Mouse (Mus musculus): Measurements from ENCODE around the gene Tmem131l. TPM values are rescaled to one million over a fixed set of nuclear protein-coding genes. Genes with fewer than 3 reads are reported as not detected.

Gene Tmem131l
- polyA plus RNA-seq, 1 experiment from 2014 or later: 87.7 TPM

GRCm38 (mm10) chr3:84075516-84075915 is 35.5 kb upstream of the Tmem131l start:
- H3K36me3 ChIP-seq (ENCODE audit: control insufficient read depth, insufficient read depth, low read length): no peaks in the 10 kb centered on the region
- H3K27ac ChIP-seq (ENCODE audit: low read depth, low read length): no peak overlapping the region
- no peak overlapping the region for H3K9ac ChIP-seq (ENCODE audit: low read length)
- no peaks in the 10 kb centered on the region for H3K27me3 ChIP-seq (ENCODE audit: control insufficient read depth, insufficient read depth, low read length)
- H3K4me3 ChIP-seq (ENCODE audit: low read depth, low read length): no peak overlapping the region
- WGBS: 78% methylated on average over 4 of the region's 4 CpGs
- no peaks in the 10 kb centered on the region for H3K9me3 ChIP-seq (ENCODE audit: control insufficient read depth, low read length)
- no peak overlapping the region for H3K4me2 ChIP-seq (ENCODE audit: low read depth)
- no peaks in the 10 kb centered on the region for H3K4me1 ChIP-seq (ENCODE audit: control insufficient read depth, insufficient read depth, low read length)
- no peak for ATAC-seq (ENCODE audit: insufficient read depth, low FRiP score, low TSS enrichment)
- DNase-seq (ENCODE audit: low spot score): no peak

- no peaks in the 10 kb centered on the region for H3K36me3 ChIP-seq (ENCODE audit: control insufficient read depth, insufficient read depth, low read length)
- 82% methylated on average over 2 of the region's 2 CpGs for WGBS
- H3K4me1 ChIP-seq (ENCODE audit: control insufficient read depth, insufficient read depth, low read length): no peaks in the 10 kb centered on the region
- no peaks in the 10 kb centered on the region for H3K27me3 ChIP-seq (ENCODE audit: control insufficient read depth, insufficient read depth, low read length)
- no peak overlapping the region for H3K4me2 ChIP-seq (ENCODE audit: low read depth)
- H3K9ac ChIP-seq (ENCODE audit: low read length): no peak overlapping the region
- H3K4me3 ChIP-seq (ENCODE audit: low read depth, low read length): no peak overlapping the region
- DNase-seq (ENCODE audit: low spot score) (no peak), ATAC-seq (ENCODE audit: insufficient read depth, low FRiP score, low TSS enrichment) (no peak)
- no peak overlapping the region for H3K27ac ChIP-seq (ENCODE audit: low read depth, low read length)
- H3K9me3 ChIP-seq (ENCODE audit: control insufficient read depth, low read length): no peaks in the 10 kb centered on the region
Measured at GRCm38 (mm10) chr3:84074777-84075176, 34.8 kb upstream of the Tmem131l start.

DNA sequence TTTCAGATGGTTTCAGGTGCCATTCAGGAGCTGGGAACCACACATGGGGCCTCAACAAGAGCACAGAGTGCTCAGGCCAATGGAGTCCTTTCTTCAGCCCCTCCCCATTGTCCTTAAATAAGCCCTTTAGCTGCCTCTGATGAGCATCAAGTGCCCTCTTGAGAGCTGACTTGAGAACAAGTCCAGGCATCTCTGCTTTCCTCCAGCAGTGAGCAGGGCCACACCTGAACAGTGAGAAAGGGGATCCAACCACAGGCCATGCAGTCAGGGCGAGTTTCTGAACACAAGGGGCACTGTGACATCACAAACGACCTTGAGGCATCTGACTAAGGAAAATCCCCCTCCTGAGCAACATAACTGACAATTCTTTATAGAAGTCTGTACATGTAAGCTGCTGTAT is 31.7 kb upstream of the Tmem131l start:
- Histone ChIP-seq H3K9ac (ENCODE audit: low read length) (no peak overlapping the region), H3K4me2 (ENCODE audit: low read depth) (no peak overlapping the region), H3K36me3 (ENCODE audit: control insufficient read depth, insufficient read depth, low read length) (no peaks in the 10 kb centered on the region), H3K9me3 (ENCODE audit: control insufficient read depth, low read length) (no peaks in the 10 kb centered on the region), H3K27ac (ENCODE audit: low read depth, low read length) (no peak overlapping the region), H3K27me3 (ENCODE audit: control insufficient read depth, insufficient read depth, low read length) (no peaks in the 10 kb centered on the region), H3K4me3 (ENCODE audit: low read depth, low read length) (no peak overlapping the region), H3K4me1 (ENCODE audit: control insufficient read depth, insufficient read depth, low read length) (no peaks in the 10 kb centered on the region)
- WGBS: 21% methylated on average over 2 of the region's 2 CpGs
- ATAC-seq (ENCODE audit: insufficient read depth, low FRiP score, low TSS enrichment): no peak
- DNase-seq (ENCODE audit: low spot score): no peak

DNA sequence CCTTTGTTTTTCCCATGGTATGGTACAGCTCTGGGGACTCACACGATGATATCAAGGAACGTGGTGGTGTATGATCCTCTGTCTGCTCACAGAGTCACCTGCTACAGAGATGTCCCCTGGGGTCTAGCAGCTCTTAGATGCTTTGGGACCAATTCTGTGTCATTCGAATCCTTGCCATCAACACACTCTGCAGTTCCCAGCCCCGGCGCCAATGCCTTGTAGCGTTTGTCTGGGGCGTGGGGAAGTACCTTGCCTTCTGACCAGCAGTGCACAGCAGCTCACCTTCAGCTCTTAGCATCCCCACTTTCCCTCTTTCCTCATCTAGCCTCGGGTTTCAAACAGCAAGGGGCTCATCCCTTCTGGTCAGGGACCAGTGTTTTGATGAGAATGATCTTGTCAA is 30.8 kb upstream of the Tmem131l start:
- no peaks in the 10 kb centered on the region for H3K9me3 ChIP-seq (ENCODE audit: control insufficient read depth, low read length)
- no peak overlapping the region for H3K27ac ChIP-seq (ENCODE audit: low read depth, low read length)
- no peak for ATAC-seq (ENCODE audit: insufficient read depth, low FRiP score, low TSS enrichment)
- no peak for DNase-seq (ENCODE audit: low spot score)
- H3K4me1 ChIP-seq (ENCODE audit: control insufficient read depth, insufficient read depth, low read length): no peaks in the 10 kb centered on the region
- no peak overlapping the region for H3K4me3 ChIP-seq (ENCODE audit: low read depth, low read length)
- no peak overlapping the region for H3K9ac ChIP-seq (ENCODE audit: low read length)
- no peak overlapping the region for H3K4me2 ChIP-seq (ENCODE audit: low read depth)
- H3K36me3 ChIP-seq (ENCODE audit: control insufficient read depth, insufficient read depth, low read length): no peaks in the 10 kb centered on the region
- no peaks in the 10 kb centered on the region for H3K27me3 ChIP-seq (ENCODE audit: control insufficient read depth, insufficient read depth, low read length)
- 87% methylated on average over 8 of the region's 8 CpGs for WGBS

DNA sequence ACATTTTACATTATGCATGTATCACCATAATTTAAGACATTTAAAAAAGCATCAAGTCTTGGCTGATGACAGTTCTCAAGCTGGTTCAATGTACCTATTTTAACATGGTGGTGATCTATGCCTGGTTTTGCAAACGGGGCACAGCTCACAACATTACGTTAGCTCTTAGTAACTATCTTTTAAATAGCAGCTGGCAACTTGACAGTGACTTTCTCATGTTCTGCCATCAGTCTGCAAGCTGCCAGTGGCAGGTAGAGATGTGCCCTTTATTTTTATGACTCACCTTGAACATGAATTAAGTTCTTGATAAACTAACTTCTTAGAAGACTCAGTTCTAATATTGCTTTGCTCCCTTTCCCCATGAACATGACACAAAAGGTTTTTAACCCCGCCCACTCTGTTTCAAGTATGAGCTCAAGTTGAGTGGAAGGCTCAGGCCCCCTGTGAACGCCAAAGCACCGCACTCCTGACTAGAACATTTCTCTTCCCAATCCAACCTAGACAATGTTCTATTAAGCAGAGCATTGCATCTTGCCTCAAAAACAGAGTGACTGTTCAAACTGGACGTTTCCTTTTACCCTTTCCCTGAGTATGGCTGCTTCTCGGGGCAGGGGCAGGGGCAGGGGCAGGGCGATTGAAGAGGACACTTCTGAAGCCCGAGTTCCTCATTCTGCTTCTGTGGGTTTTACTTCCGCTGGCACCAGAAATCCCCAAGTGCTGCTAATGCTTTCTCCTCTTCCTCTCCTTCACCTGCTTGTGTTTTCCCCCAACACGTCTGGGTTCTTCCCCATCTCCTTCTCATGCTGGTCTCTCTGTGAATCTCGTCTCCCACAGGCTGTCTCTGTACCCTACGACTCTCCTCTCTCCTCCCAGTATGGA is 29.1 kb upstream of the Tmem131l start:
- no peak overlapping the region for H3K4me3 ChIP-seq (ENCODE audit: low read depth, low read length)
- H3K9me3 ChIP-seq (ENCODE audit: control insufficient read depth, low read length): no peaks in the 10 kb centered on the region
- ATAC-seq (ENCODE audit: insufficient read depth, low FRiP score, low TSS enrichment) (no peak), DNase-seq (ENCODE audit: low spot score) (no peak)
- no peaks in the 10 kb centered on the region for H3K36me3 ChIP-seq (ENCODE audit: control insufficient read depth, insufficient read depth, low read length)
- no peak overlapping the region for H3K27ac ChIP-seq (ENCODE audit: low read depth, low read length)
- no peaks in the 10 kb centered on the region for H3K4me1 ChIP-seq (ENCODE audit: control insufficient read depth, insufficient read depth, low read length)
- no peak overlapping the region for H3K9ac ChIP-seq (ENCODE audit: low read length)
- 85% methylated on average over 13 of the region's 13 CpGs for WGBS
- H3K4me2 ChIP-seq (ENCODE audit: low read depth): no peak overlapping the region
- no peaks in the 10 kb centered on the region for H3K27me3 ChIP-seq (ENCODE audit: control insufficient read depth, insufficient read depth, low read length)

- WGBS: 89% methylated on average over 4 of the region's 4 CpGs
- DNase-seq (ENCODE audit: low spot score) (no peak), ATAC-seq (ENCODE audit: insufficient read depth, low FRiP score, low TSS enrichment) (no peak)
- H3K27ac ChIP-seq (ENCODE audit: low read depth, low read length): no peak overlapping the region
- no peaks in the 10 kb centered on the region for H3K9me3 ChIP-seq (ENCODE audit: control insufficient read depth, low read length)
- H3K27me3 ChIP-seq (ENCODE audit: control insufficient read depth, insufficient read depth, low read length): no peaks in the 10 kb centered on the region
- no peak overlapping the region for H3K4me2 ChIP-seq (ENCODE audit: low read depth)
- no peaks in the 10 kb centered on the region for H3K36me3 ChIP-seq (ENCODE audit: control insufficient read depth, insufficient read depth, low read length)
- no peak overlapping the region for H3K9ac ChIP-seq (ENCODE audit: low read length)
- no peaks in the 10 kb centered on the region for H3K4me1 ChIP-seq (ENCODE audit: control insufficient read depth, insufficient read depth, low read length)
- no peak overlapping the region for H3K4me3 ChIP-seq (ENCODE audit: low read depth, low read length)
Measured at GRCm38 (mm10) chr3:84065825-84066224, 25.9 kb upstream of the Tmem131l start.

GRCm38 (mm10) chr3:84063369-84063914 is 23.5 kb upstream of the Tmem131l start:
- DNase-seq (ENCODE audit: low spot score): no peak

DNA sequence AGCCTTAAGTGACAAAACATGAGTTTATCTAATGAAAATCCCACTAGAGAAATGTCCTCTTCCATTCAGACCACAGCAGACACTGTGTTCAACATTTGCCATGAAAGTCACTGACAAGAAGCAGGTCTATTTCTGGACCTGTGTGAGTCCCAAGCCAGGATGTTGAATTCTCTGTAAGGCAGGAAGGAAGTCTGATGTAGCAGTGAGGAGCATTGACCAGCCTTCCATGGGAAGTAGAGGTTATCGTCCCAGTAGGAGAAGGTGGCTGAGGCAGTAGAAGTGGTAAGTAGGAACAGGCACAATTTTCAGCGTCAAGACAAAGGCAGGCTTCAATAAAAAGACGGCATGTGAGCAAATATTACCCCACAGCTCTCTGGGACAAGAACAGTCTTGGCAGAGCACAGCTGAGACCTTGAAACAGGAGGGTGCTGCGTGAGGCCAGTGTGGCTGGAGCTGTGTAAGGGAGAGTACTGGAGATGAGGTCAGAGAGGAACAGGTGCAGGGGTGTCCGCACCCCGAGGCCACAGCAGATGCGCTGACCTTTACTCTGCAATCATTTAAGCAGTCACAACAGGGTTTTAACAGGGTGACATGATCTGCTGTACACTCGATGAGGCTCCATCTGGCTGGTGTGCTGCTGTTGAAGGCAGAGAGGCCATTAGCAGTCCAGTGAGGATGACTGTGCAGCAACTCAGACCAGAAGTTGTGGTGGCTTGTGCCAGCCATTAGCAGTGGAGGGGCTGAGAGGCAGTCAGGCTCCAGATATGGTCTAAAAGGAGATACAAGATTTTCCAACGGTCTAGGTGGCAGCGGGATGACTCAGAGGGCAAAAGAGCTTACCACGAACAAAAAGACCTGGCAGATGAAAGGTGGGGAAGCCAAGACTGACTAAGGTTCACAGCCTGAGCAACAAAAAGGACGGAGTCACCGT is 21.8 kb upstream of the Tmem131l start:
- no peak overlapping the region for H3K9ac ChIP-seq (ENCODE audit: low read length)
- ATAC-seq (ENCODE audit: insufficient read depth, low FRiP score, low TSS enrichment) (no peak; the same call in 1 of the 2 replicates), DNase-seq (ENCODE audit: low spot score) (no peak)
- no peak overlapping the region for H3K4me3 ChIP-seq (ENCODE audit: low read depth, low read length)
- H3K4me1 ChIP-seq (ENCODE audit: control insufficient read depth, insufficient read depth, low read length): no peaks in the 10 kb centered on the region
- H3K27ac ChIP-seq (ENCODE audit: low read depth, low read length): no peak overlapping the region
- no peak overlapping the region for H3K4me2 ChIP-seq (ENCODE audit: low read depth)
- 65% methylated on average over 13 of the region's 13 CpGs for WGBS
- H3K27me3 ChIP-seq (ENCODE audit: control insufficient read depth, insufficient read depth, low read length): no peaks in the 10 kb centered on the region
- H3K9me3 ChIP-seq (ENCODE audit: control insufficient read depth, low read length): no peaks in the 10 kb centered on the region
- no peaks in the 10 kb centered on the region for H3K36me3 ChIP-seq (ENCODE audit: control insufficient read depth, insufficient read depth, low read length)

More at GRCm38 (mm10) chr3:84063369-84063914, 23.5 kb upstream of the Tmem131l start:
- Histone ChIP-seq H3K27ac (ENCODE audit: low read depth, low read length) (no peak overlapping the region), H3K9ac (ENCODE audit: low read length) (no peak overlapping the region), H3K4me1 (ENCODE audit: control insufficient read depth, insufficient read depth, low read length) (no peaks in the 10 kb centered on the region), H3K4me3 (ENCODE audit: low read depth, low read length) (no peak overlapping the region), H3K27me3 (ENCODE audit: control insufficient read depth, insufficient read depth, low read length) (no peaks in the 10 kb centered on the region), H3K9me3 (ENCODE audit: control insufficient read depth, low read length) (no peaks in the 10 kb centered on the region), H3K4me2 (ENCODE audit: low read depth) (no peak overlapping the region), H3K36me3 (ENCODE audit: control insufficient read depth, insufficient read depth, low read length) (no peaks in the 10 kb centered on the region)
- 83% methylated on average over 2 of the region's 2 CpGs for WGBS
- no peak for ATAC-seq (ENCODE audit: insufficient read depth, low FRiP score, low TSS enrichment)

Measured in neural tube, embryonic 11.5 days (tissue).